ENCODE assay signal across 25 mouse cellular contexts in the genomic region with DNA sequence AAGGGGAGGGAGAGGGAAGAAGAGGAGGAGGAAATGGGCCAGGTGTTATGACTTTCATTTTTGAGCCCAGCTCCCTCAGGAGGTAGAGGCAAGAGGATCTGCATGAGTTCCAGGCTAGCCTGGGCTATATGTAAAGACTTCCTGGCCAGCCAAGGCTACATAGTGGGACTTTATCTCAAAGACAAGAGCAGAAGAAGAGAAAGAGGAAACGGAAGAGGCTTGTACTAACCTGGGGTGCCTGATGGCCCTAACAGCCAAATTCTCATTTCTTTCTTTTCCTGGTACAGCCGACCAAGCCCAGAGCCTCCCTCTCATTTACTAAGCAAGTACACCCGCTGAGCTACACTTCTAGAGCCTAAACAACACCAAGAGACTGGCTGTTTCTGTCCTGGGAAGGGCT. TPM values are rescaled to one million over a fixed set of nuclear protein-coding genes. Genes with fewer than 3 reads are reported as not detected.
DNase-seq lines count a peak whose midpoint lies in the region; ATAC-seq and TF ChIP-seq lines count a peak whose summit lies in the region.
"Had no signal": no experiment of that assay in that cellular context is flagged by ENCODE, and none has a peak within 500 bp of the region (broad histone marks: within the 10 kb centered on the region; RNA-seq: fewer than 3 reads in every experiment).

No protein-coding gene starts in this region.

- H3K9ac ChIP-seq in heart, embryonic 11.5 days (ENCODE audit: low read depth, low read length), result no peak overlapping the region
- H3K9ac ChIP-seq in MEL (ENCODE audit: control insufficient read depth, low read depth, low read length, poor library complexity, severe bottlenecking), result peak overlapping the region; percentile 28; the same call in 1 of the 2 replicates
- H3K9ac ChIP-seq in liver, embryonic 13.5 days, result peak overlapping the region; percentile 76
- H3K9ac ChIP-seq: forebrain, embryonic 15.5 days; kidney, embryonic 15.5 days; limb, embryonic 12.5 days; neural tube, embryonic 13.5 days had no signal

- 66% methylated on average over 3 of the region's 3 CpGs for WGBS in heart, embryonic 11.5 days (ENCODE audit: insufficient replicate concordance)
- 35% methylated on average over 3 of the region's 3 CpGs for WGBS in liver, embryonic 13.5 days (ENCODE audit: insufficient replicate concordance)

- ATAC-seq in heart, embryonic 11.5 days (replicated peaks; ENCODE audit: insufficient number of reproducible peaks, low FRiP score, low TSS enrichment), result no peak
- ATAC-seq in liver, embryonic 13.5 days (ENCODE audit: low read depth), result no peak
- peak; percentile 38 for ATAC-seq in megakaryocyte progenitor cell, adult 5-6 weeks (replicated peaks; ENCODE audit: poor library complexity)
- ATAC-seq: forebrain, embryonic 15.5 days; intestine, postnatal 0 days; midbrain, embryonic 16.5 days had no signal

- no peak for TF ChIP-seq RAD21 in MEL (IDR thresholded peaks at IDR 0.05; ENCODE audit: low read depth, low read length)

- H3K36me3 ChIP-seq in heart, embryonic 11.5 days (ENCODE audit: control insufficient read depth, insufficient read depth, low read length), result no peaks in the 10 kb centered on the region
- peaks cover 0 to 10% of the 10 kb centered on the region in 2 experiments; a peak in 2 of 4 replicates for H3K36me3 ChIP-seq in MEL (ENCODE audit: control insufficient read depth in 1 of 2, insufficient read depth in 2 of 2, low read length in 2 of 2)
- no peaks in the 10 kb centered on the region for H3K36me3 ChIP-seq in liver, embryonic 13.5 days
- H3K36me3 ChIP-seq: forebrain, embryonic 15.5 days; kidney, embryonic 15.5 days; limb, embryonic 12.5 days; neural tube, embryonic 13.5 days had no signal

- H3K4me1 ChIP-seq in heart, embryonic 11.5 days (ENCODE audit: control insufficient read depth, insufficient read depth, low read length), result peaks cover 29% of the 10 kb centered on the region
- H3K4me1 ChIP-seq in MEL (ENCODE audit: control insufficient read depth in 1 of 2, insufficient read depth in 2 of 2, low read length in 2 of 2), result peaks cover 2 to 30% of the 10 kb centered on the region in 2 experiments; a peak in 3 of 4 replicates
- peaks cover 81% of the 10 kb centered on the region for H3K4me1 ChIP-seq in liver, embryonic 13.5 days (replicated peaks)
- H3K4me1 ChIP-seq: forebrain, embryonic 15.5 days; limb, embryonic 12.5 days; neural tube, embryonic 13.5 days had no signal

- no peaks in the 10 kb centered on the region for H3K27me3 ChIP-seq in heart, embryonic 11.5 days (ENCODE audit: control insufficient read depth, insufficient read depth, low read length)
- no peaks in the 10 kb centered on the region for H3K27me3 ChIP-seq in MEL (ENCODE audit: control insufficient read depth in 1 of 2, insufficient read depth in 2 of 2, low read length in 2 of 2)
- H3K27me3 ChIP-seq in liver, embryonic 13.5 days, result peaks cover 10% of the 10 kb centered on the region; the same call in 1 of the 2 replicates
- H3K27me3 ChIP-seq: forebrain, embryonic 15.5 days; kidney, embryonic 15.5 days; limb, embryonic 12.5 days; neural tube, embryonic 13.5 days had no signal

- H3K79me2 ChIP-seq in MEL (ENCODE audit: control insufficient read depth, insufficient read depth, low read length, poor library complexity), result no peaks in the 10 kb centered on the region

- no peak overlapping the region for H3K4me3 ChIP-seq in heart, embryonic 11.5 days (ENCODE audit: low read depth, low read length)
- H3K4me3 ChIP-seq in MEL (ENCODE audit: control insufficient read depth in 1 of 2, insufficient read depth in 1 of 2, low read depth in 2 of 2, low read length in 2 of 2), result peak overlapping the region in 1 of 2 experiments; percentile 2; a peak in 1 of 4 replicates
- no peak overlapping the region for H3K4me3 ChIP-seq in liver, embryonic 13.5 days (replicated peaks)
- H3K4me3 ChIP-seq: forebrain, embryonic 15.5 days; kidney, embryonic 15.5 days; limb, embryonic 12.5 days; myocyte; neural tube, embryonic 13.5 days had no signal

- TF ChIP-seq EP300 in MEL (IDR thresholded peaks at IDR 0.05; ENCODE audit: low read depth in 1 of 2, low read length in 2 of 2), result peak in 1 of 2 experiments; percentile 31; a peak in 2 of 4 replicates

- no peak for DNase-seq in heart, adult 8-10 months (ENCODE audit: low spot score)
- DNase-seq in MEL (ENCODE audit: low read depth, low spot score), result peak; percentile 68
- DNase-seq in liver, embryonic 13.5 days, result no peak
- no peak for DNase-seq in adrenal gland, adult 18-20 months (ENCODE audit: low spot score in 2 of 2)
- no peak for DNase-seq in urinary bladder, postnatal 10 days (ENCODE audit: low spot score)
- DNase-seq: adrenal gland, postnatal 14 days; cerebellum, adult 8-10 months; cerebellum, postnatal 36 days; gastrocnemius, postnatal 14 days; heart, adult 18-20 months; kidney, postnatal 36 days; lung, adult 2 months; lung, postnatal 14 days; right cerebral cortex, postnatal 4 days; thymus, adult 2 months; thymus, postnatal 4 days had no signal

- TF ChIP-seq CTCF in MEL (IDR thresholded peaks at IDR 0.05 in 2 of 3, conservative IDR thresholded peaks at IDR 0.05 in 1 of 3; ENCODE audit: control insufficient read depth in 1 of 3, insufficient read depth in 1 of 3, low read depth in 2 of 3, low read length in 3 of 3, poor library complexity in 1 of 3, severe bottlenecking in 1 of 3), result no peak

- H3K27ac ChIP-seq in heart, embryonic 11.5 days (ENCODE audit: low read depth, low read length), result 0 out of 2 replicates have a peak overlapping the region, but pooled peaks have one; percentile 36
- H3K27ac ChIP-seq in MEL (ENCODE audit: control insufficient read depth, low read depth, low read length), result peak overlapping the region; percentile 67
- H3K27ac ChIP-seq in liver, embryonic 13.5 days, result peak overlapping the region; percentile 99
- H3K27ac ChIP-seq: forebrain, embryonic 15.5 days; limb, embryonic 12.5 days; neural tube, embryonic 13.5 days had no signal

- no peaks in the 10 kb centered on the region for H3K9me3 ChIP-seq in heart, embryonic 11.5 days (replicated peaks; ENCODE audit: control insufficient read depth, low read length)
- H3K9me3 ChIP-seq in MEL (replicated peaks; ENCODE audit: insufficient read depth, low read length), result no peaks in the 10 kb centered on the region
- no peaks in the 10 kb centered on the region for H3K9me3 ChIP-seq in liver, embryonic 13.5 days (replicated peaks)
- H3K9me3 ChIP-seq: forebrain, embryonic 15.5 days; kidney, embryonic 15.5 days; limb, embryonic 12.5 days; neural tube, embryonic 13.5 days had no signal

- H3K4me2 ChIP-seq in heart, embryonic 11.5 days, result no peak overlapping the region
- peak overlapping the region; percentile 52 for H3K4me2 ChIP-seq in liver, embryonic 13.5 days
- H3K4me2 ChIP-seq: forebrain, embryonic 15.5 days; kidney, embryonic 15.5 days; limb, embryonic 12.5 days; neural tube, embryonic 13.5 days had no signal

- peak in 1 of 2 experiments; percentile 35; a peak in 1 of 4 replicates for TF ChIP-seq POLR2A in MEL (IDR thresholded peaks at IDR 0.05; ENCODE audit: control insufficient read depth in 1 of 2, insufficient read depth in 1 of 2, low read depth in 1 of 2, low read length in 2 of 2, poor library complexity in 1 of 2)

TF ChIP-seq in MEL, 35 proteins besides CTCF, POLR2A, EP300 and RAD21 (continues in another document):
- no peak for TF ChIP-seq USF2 (IDR thresholded peaks at IDR 0.05; ENCODE audit: borderline replicate concordance in 1 of 2, insufficient read depth in 1 of 2, low read depth in 1 of 2, low read length in 2 of 2)
- TF ChIP-seq MEF2A (IDR thresholded peaks at IDR 0.05; ENCODE audit: extremely low read depth, insufficient replicate concordance, low read depth, low read length, poor library complexity, severe bottlenecking), result no peak
- no peak for TF ChIP-seq ZKSCAN1 (IDR thresholded peaks at IDR 0.05; ENCODE audit: low read depth, low read length)
- TF ChIP-seq BHLHE40 (IDR thresholded peaks at IDR 0.05; ENCODE audit: borderline replicate concordance, low read depth, low read length), result no peak
- no peak for TF ChIP-seq GABPA (IDR thresholded peaks at IDR 0.05; ENCODE audit: low read depth, low read length)
- TF ChIP-seq POLR2AphosphoS5 (IDR thresholded peaks at IDR 0.05; ENCODE audit: borderline replicate concordance, low read depth, low read length), result no peak
- no peak for TF ChIP-seq POLR2AphosphoS2 (IDR thresholded peaks at IDR 0.05; ENCODE audit: low read length)
- no peak for TF ChIP-seq RCOR1 (IDR thresholded peaks at IDR 0.05; ENCODE audit: low read depth, low read length)
- no peak for TF ChIP-seq UBTF (IDR thresholded peaks at IDR 0.05; ENCODE audit: borderline replicate concordance, insufficient read depth, low read depth, low read length)
- no peak for TF ChIP-seq MAFK (IDR thresholded peaks at IDR 0.05; ENCODE audit: borderline replicate concordance, low read depth, low read length)
- TF ChIP-seq NELFE (IDR thresholded peaks at IDR 0.05; ENCODE audit: low read depth, low read length), result 0 out of 2 replicates have a peak, but pooled peaks have one; percentile 24
- no peak for TF ChIP-seq E2F4 (IDR thresholded peaks at IDR 0.05; ENCODE audit: borderline replicate concordance, low read depth, low read length)
- TF ChIP-seq ZMIZ1 (IDR thresholded peaks at IDR 0.05; ENCODE audit: low read depth, low read length), result no peak
- 0 out of 2 replicates have a peak, but pooled peaks have one; percentile 4 for TF ChIP-seq TAL1 (IDR thresholded peaks at IDR 0.05; ENCODE audit: low read length)
- no peak for TF ChIP-seq MYB (IDR thresholded peaks at IDR 0.05; ENCODE audit: low read depth, low read length)
- peak; percentile 15; the same call in 1 of the 2 replicates for TF ChIP-seq ETS1 (IDR thresholded peaks at IDR 0.05; ENCODE audit: low read depth, low read length)
- 0 out of 2 replicates have a peak, but pooled peaks have one; percentile 26 for TF ChIP-seq GATA1 (IDR thresholded peaks at IDR 0.05; ENCODE audit: low read depth, low read length)
- no peak for TF ChIP-seq MXI1 (IDR thresholded peaks at IDR 0.05; ENCODE audit: low read depth, low read length)
- no peak; the same call in 1 of the 2 replicates for TF ChIP-seq TCF12 (IDR thresholded peaks at IDR 0.05; ENCODE audit: low read depth, low read length)
- TF ChIP-seq MAZ (IDR thresholded peaks at IDR 0.05; ENCODE audit: low read depth, low read length), result no peak

RNA-seq across cellular contexts. Expression of a gene that starts 56.0 kb away (rescaled TPM):
- 426 and 446 TPM in 2 replicates for polyA plus RNA-seq in heart, embryonic 11.5 days (2014; fragmentation: Nextera tagmentation; extraction: Ambion mirVana)
- total RNA-seq in heart, adult 8-10 months (2022), result 10 to 100 TPM; 12.6 to 22.5 (median 14.9) TPM
- total RNA-seq in MEL (2012; rRNA removed), result 15.9 and 47.3 TPM in 2 replicates
- 10 to 100 TPM in 1 of 2 experiments, not detected in 1; 99.5 TPM for polyA plus RNA-seq in MEL (2012; ENCODE audit: insufficient read depth in 1 of 2, insufficient read length in 2 of 2, low read depth in 1 of 2, low replicate concordance in 2 of 2, missing spikeins in 1 of 2)
- 272 and 303 TPM in 2 replicates for polyA plus RNA-seq in liver, embryonic 13.5 days (2015; fragmentation: Nextera tagmentation; extraction: Ambion mirVana)
- total RNA-seq in megakaryocyte progenitor cell, adult 5-6 weeks (2015), result 7.7 and 11.5 TPM in 2 replicates
- 7.4 and 8.6 TPM in 2 replicates for total RNA-seq in megakaryocyte progenitor cell, adult 5-6 weeks (2017)
- total RNA-seq in adrenal gland, adult 18-20 months (2021), result 10 to 100 TPM; 20.9 to 29.3 TPM

Comparison
In these comparisons a context has a peak if more than half of its experiments do, and no peak if none do; other contexts are left out.
1. H3K27ac ChIP-seq: peak in every context shown above with its lines; median percentile 99 in liver, embryonic 13.5 days; 67 in MEL; 36 in heart, embryonic 11.5 days.